Mouse (Mus musculus) ES-E14 (cell line): ENCODE results near the gene Sigmar1.
"Not testable (repeated sequence)": the region's sequence is repeated elsewhere in the genome, so short reads cannot be mapped to it uniquely, and the experiment has no call there.

ENCODE experiments used
- CHD2 ChIP-seq: IDR thresholded peaks from 2 replicates; pipeline ENCODE4 v1.6.1; 2014; ENCODE audit warnings: mild to moderate bottlenecking, low read depth, low read length, inconsistent platforms
- HCFC1 ChIP-seq: IDR thresholded peaks from 2 replicates; pipeline ENCODE4 v1.6.1; 2012; ENCODE audit warnings: low read length, inconsistent platforms, borderline replicate concordance; ENCODE audit not compliant: insufficient read depth
- MAFK ChIP-seq: IDR thresholded peaks from 2 replicates; pipeline ENCODE4 v1.6.1; 2014; ENCODE audit warnings: mild to moderate bottlenecking, low read depth, low read length, inconsistent platforms; ENCODE audit not compliant: insufficient read depth
- ZC3H11A ChIP-seq: IDR thresholded peaks from 2 replicates; pipeline ENCODE4 v1.6.1; 2012; ENCODE audit warnings: low read depth, mild to moderate bottlenecking, inconsistent platforms, low read length, borderline replicate concordance
- ZNF384 ChIP-seq: IDR thresholded peaks from 2 replicates; pipeline ENCODE4 v1.6.1; 2012; ENCODE audit warnings: low read depth, low read length, inconsistent platforms

- not testable (repeated sequence) for TF ChIP-seq ZC3H11A, CHD2, MAFK, ZNF384, HCFC1
Observed at GRCm38 (mm10) chr4:41702226-41702625, 53.7 kb downstream of the Sigmar1 start.
